Mouse (Mus musculus) neural tube, embryonic 14.5 days (tissue): ENCODE measurements around the gene Krtap28-10. TPM values are rescaled to one million over a fixed set of nuclear protein-coding genes. Genes with fewer than 3 reads are reported as not detected.

Source experiments
- ATAC-seq: fragments of 200-750 bp; cut with Nextera tagmentation; 2 replicates; pipeline ENCODE4 v1.8.0; 2017; ENCODE audit warnings: low read depth, mild to moderate bottlenecking, moderate TSS enrichment, moderate library complexity
- H3K27ac ChIP-seq: fragments of 300-500 bp; sonication (generic); 2 replicates; pipeline ENCODE4 v1.5.1; 2014; ENCODE audit warnings: low read depth, mild to moderate bottlenecking, control low read depth, low read length, moderate library complexity, mixed read lengths
- H3K27me3 ChIP-seq: fragments of 300-500 bp; sonication (generic); 2 replicates; pipeline ENCODE4 v1.6.1; 2014; ENCODE audit warnings: low read length; ENCODE audit not compliant: control insufficient read depth, insufficient read depth
- H3K36me3 ChIP-seq: fragments of 300-500 bp; sonication (generic); 2 replicates; pipeline ENCODE4 v1.6.1; 2014; ENCODE audit warnings: low read length, mixed read lengths; ENCODE audit not compliant: control insufficient read depth, insufficient read depth
- H3K4me1 ChIP-seq: fragments of 300-500 bp; sonication (generic); 2 replicates; pipeline ENCODE4 v1.6.1; 2014; ENCODE audit warnings: low read length; ENCODE audit not compliant: control insufficient read depth, insufficient read depth
- H3K4me2 ChIP-seq: fragments of 300-500 bp; sonication (generic); 2 replicates; pipeline ENCODE4 v1.6.1; 2014; ENCODE audit warnings: mild to moderate bottlenecking, low read depth, low read length, control low read depth
- H3K4me3 ChIP-seq: fragments of 300-500 bp; sonication (generic); 2 replicates; pipeline ENCODE4 v1.5.1; 2014; ENCODE audit warnings: low read depth, low read length, control low read depth, mixed read lengths
- H3K9ac ChIP-seq: fragments of 300-500 bp; sonication (generic); replicated peaks from 2 replicates; pipeline ENCODE4 v1.6.1; 2014; ENCODE audit warnings: low read depth, mild to moderate bottlenecking, control low read depth, low read length, mixed read lengths
- H3K9me3 ChIP-seq: fragments of 300-500 bp; sonication (generic); 2 replicates; pipeline ENCODE4 v1.6.1; 2016; ENCODE audit warnings: low read length; ENCODE audit not compliant: control insufficient read depth
- WGBS: fragments of 180-500 bp; shearing (Covaris S2); extraction: QIAGEN DNeasy Blood & Tissue Kit; methylation state at CpG from one replicate; pipeline ENCODE4 v1.1.7; 2014; 5-methylcytosine and 5-hydroxymethylcytosine counted together
- polyA plus RNA-seq: library from polyadenylated mRNA; unstranded; fragments of >200 nt; fragmentation: Nextera tagmentation; extraction: Ambion mirVana; gene quantifications from 2 replicates; pipeline ENCODE4 v1.2.1, GENCODE M21; 2014

Krtap28-10 gene
- polyA plus RNA-seq, 1 experiment from 2014 or later: not detected

GRCm38 (mm10) chr1:82991596-82991995 lies 50.7 kb downstream of the Krtap28-10 start:
- 74% methylated on average over 3 of the region's 3 CpGs for WGBS
- Histone ChIP-seq H3K4me3 (no peak overlapping the region), H3K27me3 (no peaks in the 10 kb centered on the region), H3K27ac (no peak overlapping the region), H3K4me1 (no peaks in the 10 kb centered on the region), H3K9ac (no peak overlapping the region), H3K9me3 (no peaks in the 10 kb centered on the region), H3K4me2 (no peak overlapping the region), H3K36me3 (no peaks in the 10 kb centered on the region)
- no peak for ATAC-seq

Other genes starting within 250 kb of the Krtap28-10 start
- 39.5 and 45.9 TPM in 2 replicates for gene Agfg1, start 203.0 kb downstream of the Krtap28-10 start, polyA plus RNA-seq
- gene A030005L19Rik, start 129.2 kb downstream of the Krtap28-10 start, polyA plus RNA-seq: not detected in 2 replicates
- not detected in 2 replicates for gene A030014E15Rik, start 117.6 kb downstream of the Krtap28-10 start, polyA plus RNA-seq
- gene Gm6217, start 111.1 kb downstream of the Krtap28-10 start, polyA plus RNA-seq: not detected in 2 replicates
- gene A030003K21Rik, start 99.1 kb downstream of the Krtap28-10 start, polyA plus RNA-seq: not detected in 2 replicates
- not detected in 2 replicates for gene Gm7544, start 86.5 kb downstream of the Krtap28-10 start, polyA plus RNA-seq
- gene Gm47955, start 82.2 kb downstream of the Krtap28-10 start, polyA plus RNA-seq: not detected in 2 replicates
- not detected in 2 replicates for gene Gm47959, start 41.9 kb downstream of the Krtap28-10 start, polyA plus RNA-seq
- 0.66 and 0.85 TPM in 2 replicates for gene Slc19a3, start 4.0 kb downstream of the Krtap28-10 start, polyA plus RNA-seq
- not detected in 2 replicates for gene Gm47969, start 2.5 kb upstream of the Krtap28-10 start, polyA plus RNA-seq
- not detected in 2 replicates for gene A030005K14Rik, start 16.9 kb upstream of the Krtap28-10 start, polyA plus RNA-seq
- gene Krtap28-13, start 18.4 kb upstream of the Krtap28-10 start, polyA plus RNA-seq: not detected in 2 replicates
- not detected in 2 replicates for gene Ccl20, start 74.3 kb upstream of the Krtap28-10 start, polyA plus RNA-seq
- 0.73 and 1.6 TPM in 2 replicates for gene Daw1, start 117.3 kb upstream of the Krtap28-10 start, polyA plus RNA-seq